Mouse (Mus musculus): ENCODE data around the gene Ap3b1. TPM values are rescaled to one million over a fixed set of nuclear protein-coding genes. Genes with fewer than 3 reads are reported as not detected.

The Ap3b1 gene
- polyA plus RNA-seq, 1 experiment from 2014 or later, result 48.5 TPM

- Histone ChIP-seq H3K27me3 (ENCODE audit: control insufficient read depth, insufficient read depth, low read length) (no peaks in the 10 kb centered on the region), H3K27ac (ENCODE audit: low read length) (no peak overlapping the region), H3K36me3 (ENCODE audit: control insufficient read depth, insufficient read depth, low read length) (peaks cover 12% of the 10 kb centered on the region; the same call in 1 of the 2 replicates), H3K4me1 (ENCODE audit: control insufficient read depth, insufficient read depth, low read length) (no peaks in the 10 kb centered on the region), H3K4me3 (ENCODE audit: low read depth, low read length) (no peak overlapping the region), H3K9ac (replicated peaks; ENCODE audit: low read depth, low read length) (no peak overlapping the region), H3K9me3 (ENCODE audit: control insufficient read depth, low read depth, low read length) (no peaks in the 10 kb centered on the region), H3K4me2 (replicated peaks; ENCODE audit: low read depth, low read length) (no peak overlapping the region)
- no peak for ATAC-seq (ENCODE audit: insufficient number of reproducible peaks, insufficient read depth, low FRiP score, low read depth)
- WGBS, result 70% methylated on average over 7 of the region's 7 CpGs
Measured at GRCm38 (mm10) chr13:94449593-94449992, 90.8 kb downstream of the Ap3b1 start.

GRCm38 (mm10) chr13:94451229-94451628 is 92.5 kb downstream of the Ap3b1 start:
- no peaks in the 10 kb centered on the region for H3K27me3 ChIP-seq (ENCODE audit: control insufficient read depth, insufficient read depth, low read length)
- H3K4me2 ChIP-seq (replicated peaks; ENCODE audit: low read depth, low read length), result no peak overlapping the region
- no peaks in the 10 kb centered on the region for H3K4me1 ChIP-seq (ENCODE audit: control insufficient read depth, insufficient read depth, low read length)
- H3K36me3 ChIP-seq (ENCODE audit: control insufficient read depth, insufficient read depth, low read length), result peaks cover 12% of the 10 kb centered on the region; the same call in 1 of the 2 replicates
- no peak overlapping the region for H3K4me3 ChIP-seq (ENCODE audit: low read depth, low read length)
- no peak overlapping the region for H3K9ac ChIP-seq (replicated peaks; ENCODE audit: low read depth, low read length)
- WGBS, result 64% methylated on average over 6 of the region's 6 CpGs
- no peaks in the 10 kb centered on the region for H3K9me3 ChIP-seq (ENCODE audit: control insufficient read depth, low read depth, low read length)
- no peak overlapping the region for H3K27ac ChIP-seq (ENCODE audit: low read length)
- no peak for ATAC-seq (ENCODE audit: insufficient number of reproducible peaks, insufficient read depth, low FRiP score, low read depth)

- H3K4me2 ChIP-seq (replicated peaks; ENCODE audit: low read depth, low read length), result no peak overlapping the region
- no peak overlapping the region for H3K4me3 ChIP-seq (ENCODE audit: low read depth, low read length)
- no peak overlapping the region for H3K9ac ChIP-seq (replicated peaks; ENCODE audit: low read depth, low read length)
- no peaks in the 10 kb centered on the region for H3K27me3 ChIP-seq (ENCODE audit: control insufficient read depth, insufficient read depth, low read length)
- WGBS, result 80% methylated on average over 12 of the region's 12 CpGs
- H3K4me1 ChIP-seq (ENCODE audit: control insufficient read depth, insufficient read depth, low read length), result no peaks in the 10 kb centered on the region
- peaks cover 5% of the 10 kb centered on the region; the same call in 1 of the 2 replicates for H3K36me3 ChIP-seq (ENCODE audit: control insufficient read depth, insufficient read depth, low read length)
- no peaks in the 10 kb centered on the region for H3K9me3 ChIP-seq (ENCODE audit: control insufficient read depth, low read depth, low read length)
- H3K27ac ChIP-seq (ENCODE audit: low read length), result no peak overlapping the region
- no peak for ATAC-seq (ENCODE audit: insufficient number of reproducible peaks, insufficient read depth, low FRiP score, low read depth)
Measured at GRCm38 (mm10) chr13:94454131-94454530, 95.4 kb downstream of the Ap3b1 start.

GRCm38 (mm10) chr13:94459143-94459542 is 100.4 kb downstream of the Ap3b1 start:
- ATAC-seq (ENCODE audit: insufficient number of reproducible peaks, insufficient read depth, low FRiP score, low read depth), result no peak
- Histone ChIP-seq H3K4me2 (replicated peaks; ENCODE audit: low read depth, low read length) (no peak overlapping the region), H3K27ac (ENCODE audit: low read length) (no peak overlapping the region), H3K27me3 (ENCODE audit: control insufficient read depth, insufficient read depth, low read length) (no peaks in the 10 kb centered on the region), H3K4me3 (ENCODE audit: low read depth, low read length) (no peak overlapping the region), H3K4me1 (ENCODE audit: control insufficient read depth, insufficient read depth, low read length) (no peaks in the 10 kb centered on the region), H3K36me3 (ENCODE audit: control insufficient read depth, insufficient read depth, low read length) (peaks cover 8% of the 10 kb centered on the region), H3K9me3 (ENCODE audit: control insufficient read depth, low read depth, low read length) (no peaks in the 10 kb centered on the region), H3K9ac (replicated peaks; ENCODE audit: low read depth, low read length) (no peak overlapping the region)
- WGBS, result 68% methylated on average over 4 of the region's 4 CpGs

- Histone ChIP-seq H3K9me3 (ENCODE audit: control insufficient read depth, low read depth, low read length) (no peaks in the 10 kb centered on the region), H3K4me3 (ENCODE audit: low read depth, low read length) (no peak overlapping the region), H3K9ac (replicated peaks; ENCODE audit: low read depth, low read length) (no peak overlapping the region), H3K36me3 (ENCODE audit: control insufficient read depth, insufficient read depth, low read length) (peaks cover 3% of the 10 kb centered on the region), H3K27me3 (ENCODE audit: control insufficient read depth, insufficient read depth, low read length) (no peaks in the 10 kb centered on the region), H3K27ac (ENCODE audit: low read length) (no peak overlapping the region), H3K4me1 (ENCODE audit: control insufficient read depth, insufficient read depth, low read length) (no peaks in the 10 kb centered on the region), H3K4me2 (replicated peaks; ENCODE audit: low read depth, low read length) (no peak overlapping the region)
- ATAC-seq (ENCODE audit: insufficient number of reproducible peaks, insufficient read depth, low FRiP score, low read depth), result no peak
- WGBS, result 58% methylated on average over 2 of the region's 2 CpGs
Measured at GRCm38 (mm10) chr13:94464221-94464620, 105.5 kb downstream of the Ap3b1 start.

GRCm38 (mm10) chr13:94468551-94468950 is 109.8 kb downstream of the Ap3b1 start:
- no peaks in the 10 kb centered on the region for H3K27me3 ChIP-seq (ENCODE audit: control insufficient read depth, insufficient read depth, low read length)
- H3K9ac ChIP-seq (replicated peaks; ENCODE audit: low read depth, low read length), result no peak overlapping the region
- WGBS, result 89% methylated on average over 1 of the region's 1 CpGs
- H3K4me3 ChIP-seq (ENCODE audit: low read depth, low read length), result no peak overlapping the region
- no peak overlapping the region for H3K27ac ChIP-seq (ENCODE audit: low read length)
- no peak for ATAC-seq (ENCODE audit: insufficient number of reproducible peaks, insufficient read depth, low FRiP score, low read depth)
- H3K9me3 ChIP-seq (ENCODE audit: control insufficient read depth, low read depth, low read length), result no peaks in the 10 kb centered on the region
- H3K4me2 ChIP-seq (replicated peaks; ENCODE audit: low read depth, low read length), result no peak overlapping the region
- H3K36me3 ChIP-seq (ENCODE audit: control insufficient read depth, insufficient read depth, low read length), result peaks cover 3% of the 10 kb centered on the region
- H3K4me1 ChIP-seq (ENCODE audit: control insufficient read depth, insufficient read depth, low read length), result no peaks in the 10 kb centered on the region

- no peaks in the 10 kb centered on the region; the same call in 1 of the 2 replicates for H3K36me3 ChIP-seq (ENCODE audit: control insufficient read depth, insufficient read depth, low read length)
- H3K9ac ChIP-seq (replicated peaks; ENCODE audit: low read depth, low read length), result no peak overlapping the region
- no peaks in the 10 kb centered on the region for H3K9me3 ChIP-seq (ENCODE audit: control insufficient read depth, low read depth, low read length)
- WGBS, result 82% methylated on average over 11 of the region's 11 CpGs
- ATAC-seq (ENCODE audit: insufficient number of reproducible peaks, insufficient read depth, low FRiP score, low read depth), result no peak
- H3K4me3 ChIP-seq (ENCODE audit: low read depth, low read length), result no peak overlapping the region
- H3K4me1 ChIP-seq (ENCODE audit: control insufficient read depth, insufficient read depth, low read length), result no peaks in the 10 kb centered on the region
- H3K4me2 ChIP-seq (replicated peaks; ENCODE audit: low read depth, low read length), result no peak overlapping the region
- no peak overlapping the region for H3K27ac ChIP-seq (ENCODE audit: low read length)
- H3K27me3 ChIP-seq (ENCODE audit: control insufficient read depth, insufficient read depth, low read length), result no peaks in the 10 kb centered on the region
Measured at GRCm38 (mm10) chr13:94471009-94471672, 112.4 kb downstream of the Ap3b1 start.

GRCm38 (mm10) chr13:94476208-94476607 is 117.4 kb downstream of the Ap3b1 start:
- Histone ChIP-seq H3K27ac (ENCODE audit: low read length) (no peak overlapping the region), H3K4me2 (replicated peaks; ENCODE audit: low read depth, low read length) (no peak overlapping the region), H3K9me3 (ENCODE audit: control insufficient read depth, low read depth, low read length) (no peaks in the 10 kb centered on the region), H3K27me3 (ENCODE audit: control insufficient read depth, insufficient read depth, low read length) (no peaks in the 10 kb centered on the region), H3K4me1 (ENCODE audit: control insufficient read depth, insufficient read depth, low read length) (no peaks in the 10 kb centered on the region), H3K36me3 (ENCODE audit: control insufficient read depth, insufficient read depth, low read length) (peaks cover 8% of the 10 kb centered on the region; the same call in 1 of the 2 replicates), H3K4me3 (ENCODE audit: low read depth, low read length) (no peak overlapping the region), H3K9ac (replicated peaks; ENCODE audit: low read depth, low read length) (no peak overlapping the region)
- no peak for ATAC-seq (ENCODE audit: insufficient number of reproducible peaks, insufficient read depth, low FRiP score, low read depth)
- 94% methylated on average over 3 of the region's 3 CpGs for WGBS

- 82% methylated on average over 7 of the region's 7 CpGs for WGBS
- Histone ChIP-seq H3K4me1 (ENCODE audit: control insufficient read depth, insufficient read depth, low read length) (no peaks in the 10 kb centered on the region), H3K27ac (ENCODE audit: low read length) (no peak overlapping the region), H3K9ac (replicated peaks; ENCODE audit: low read depth, low read length) (no peak overlapping the region), H3K4me3 (ENCODE audit: low read depth, low read length) (no peak overlapping the region), H3K27me3 (ENCODE audit: control insufficient read depth, insufficient read depth, low read length) (no peaks in the 10 kb centered on the region), H3K36me3 (ENCODE audit: control insufficient read depth, insufficient read depth, low read length) (peaks cover 21% of the 10 kb centered on the region), H3K9me3 (ENCODE audit: control insufficient read depth, low read depth, low read length) (no peaks in the 10 kb centered on the region), H3K4me2 (replicated peaks; ENCODE audit: low read depth, low read length) (no peak overlapping the region)
- no peak for ATAC-seq (ENCODE audit: insufficient number of reproducible peaks, insufficient read depth, low FRiP score, low read depth)
Measured at GRCm38 (mm10) chr13:94480256-94480655, 121.5 kb downstream of the Ap3b1 start.
